Mouse (Mus musculus) ovary, postnatal 36 days (tissue): Measurements from ENCODE around the gene Plce1.

ENCODE experiments used
- DNase-seq: peaks from one replicate; pipeline ENCODE4 v3.0.0; 2022; ENCODE audit warnings: low spot score, mixed read lengths

The Plce1 gene

DNA sequence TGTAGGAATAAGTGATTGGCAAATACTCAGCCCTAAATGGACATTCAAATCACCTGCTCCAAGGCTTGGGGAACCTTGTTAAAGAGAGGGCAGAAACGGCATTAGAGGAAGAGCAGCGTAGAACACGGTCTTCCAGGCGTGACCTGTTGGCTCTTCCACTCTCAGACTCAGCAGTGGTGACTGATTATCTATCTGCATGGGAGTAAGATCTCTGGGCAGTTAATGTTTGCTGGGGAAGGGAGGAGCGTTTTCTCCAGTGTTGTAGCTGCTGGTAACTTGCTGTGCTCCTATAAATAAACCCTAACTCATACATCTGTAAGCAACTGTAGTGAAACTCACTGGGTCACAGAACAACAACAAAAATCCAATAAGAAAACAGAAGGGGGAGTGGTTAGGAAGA lies 108.6 kb downstream of the Plce1 start:
- no peak for DNase-seq

DNA sequence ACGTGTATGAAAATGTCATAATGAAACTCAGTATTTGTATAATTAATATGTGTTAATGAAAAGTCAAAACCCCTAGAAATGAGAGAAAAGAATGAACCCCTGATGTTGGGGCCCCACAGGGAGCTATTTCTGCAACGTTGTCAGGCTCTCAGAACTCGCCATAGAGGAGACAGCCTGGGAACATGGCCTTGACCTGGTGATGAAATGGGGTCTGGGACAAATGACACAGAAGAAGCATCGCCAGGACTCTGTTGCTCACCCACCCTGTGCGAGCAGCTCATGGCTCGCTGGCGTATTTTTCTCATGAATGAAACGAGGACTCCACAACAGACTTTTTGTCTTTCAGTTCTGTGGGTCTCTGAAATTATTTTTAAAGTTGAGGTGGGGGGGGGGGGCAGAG lies 109.0 kb downstream of the Plce1 start:
- DNase-seq: no peak

DNA sequence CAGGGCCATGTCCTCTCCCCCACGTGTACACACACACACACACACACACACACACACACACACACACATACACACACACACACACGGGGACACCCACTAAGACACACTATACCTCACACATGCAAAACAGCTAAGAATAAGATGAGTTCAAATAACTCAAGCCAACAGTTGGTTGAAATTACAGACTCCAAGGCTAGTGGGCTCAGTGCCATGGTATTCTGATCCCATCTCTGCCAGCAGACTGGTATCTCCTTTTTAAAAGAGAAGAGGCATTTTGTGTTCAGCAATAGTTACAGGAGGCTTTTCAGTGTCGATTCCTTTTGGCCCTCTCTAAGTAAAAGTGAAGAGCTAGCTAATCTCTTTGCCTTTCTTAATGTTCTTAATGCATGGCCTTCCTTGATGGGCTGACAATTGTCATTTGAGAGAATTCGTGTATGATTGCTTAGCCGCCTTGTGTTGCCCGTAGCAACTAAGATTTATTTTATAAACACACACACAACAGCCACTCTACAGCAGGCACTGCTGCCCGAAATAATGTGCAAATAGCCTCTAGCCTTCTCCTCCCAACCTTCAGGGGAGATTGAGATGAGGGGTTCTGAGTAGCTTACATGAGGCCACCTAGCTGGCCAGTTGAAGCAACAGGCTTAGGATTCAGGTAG lies 111.8 kb downstream of the Plce1 start:
- no peak for DNase-seq

DNA sequence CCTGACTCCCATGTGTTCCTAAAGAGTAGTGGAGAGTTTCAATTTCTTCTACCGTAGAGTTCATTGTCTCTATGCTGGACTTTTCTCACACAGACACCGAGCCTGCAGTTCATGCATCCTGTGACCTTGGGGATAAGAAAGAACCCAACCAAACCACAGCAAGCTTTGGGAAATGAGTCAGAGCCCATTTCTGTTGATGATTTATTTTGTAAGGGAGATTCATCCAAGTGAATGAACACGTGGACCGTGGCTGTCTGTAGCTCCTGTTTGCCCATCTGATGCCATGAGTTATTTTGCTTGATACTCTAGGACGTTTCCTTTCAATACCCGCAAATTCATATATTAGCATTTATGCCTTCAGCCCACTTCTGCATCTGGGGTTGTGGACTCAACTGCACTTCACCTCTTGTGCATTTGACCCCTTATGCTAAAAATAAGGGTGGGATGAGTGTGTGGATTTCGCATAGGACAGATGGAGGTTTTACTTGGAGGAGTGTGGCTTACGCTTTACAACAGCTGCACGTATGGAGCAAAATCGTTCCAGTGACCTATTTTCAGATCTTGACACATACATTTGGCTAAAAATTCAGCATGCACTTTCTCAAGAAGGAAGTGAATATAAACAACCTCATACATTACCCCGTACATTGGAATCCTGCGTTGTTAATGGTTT lies 112.5 kb downstream of the Plce1 start:
- no peak for DNase-seq

DNA sequence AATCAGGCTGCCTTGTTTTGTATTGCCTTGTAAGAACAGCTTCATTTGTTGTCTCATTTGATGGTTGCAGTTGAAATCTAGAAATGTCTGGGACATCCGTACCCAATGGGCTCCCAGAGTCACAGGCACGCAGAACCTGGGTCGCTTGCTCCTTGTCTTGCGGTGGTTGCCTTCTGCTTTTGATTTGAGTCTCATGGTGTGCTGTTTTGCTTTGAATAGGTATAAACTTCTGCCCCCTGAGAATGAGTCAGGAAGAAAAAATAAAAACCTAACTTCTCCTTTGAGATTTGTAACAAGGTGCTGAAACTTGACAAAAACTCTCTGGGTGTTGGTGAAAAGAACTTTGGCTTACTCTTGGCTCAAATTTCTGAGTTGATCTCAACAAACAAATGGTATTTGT lies 115.2 kb downstream of the Plce1 start:
- no peak for DNase-seq

DNA sequence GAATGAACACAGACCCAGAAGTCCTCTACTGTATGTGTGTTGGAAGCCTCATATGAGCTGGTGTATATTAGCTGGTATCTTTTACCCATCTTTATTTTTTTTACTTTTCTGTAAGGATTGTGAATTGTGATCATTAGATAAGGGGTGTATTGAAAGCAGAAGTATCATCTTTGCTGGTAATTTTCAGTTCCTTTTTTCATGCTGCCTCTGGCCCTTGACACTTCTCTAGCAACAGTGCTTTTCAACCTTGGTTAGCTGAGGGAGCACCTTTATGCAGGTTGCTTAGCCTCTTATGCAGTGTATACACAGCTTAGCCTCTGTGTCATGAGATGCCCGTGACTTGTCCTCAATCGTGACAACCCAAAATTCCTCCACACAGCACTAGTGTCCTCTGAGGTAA lies 116.5 kb downstream of the Plce1 start:
- no peak for DNase-seq

DNA sequence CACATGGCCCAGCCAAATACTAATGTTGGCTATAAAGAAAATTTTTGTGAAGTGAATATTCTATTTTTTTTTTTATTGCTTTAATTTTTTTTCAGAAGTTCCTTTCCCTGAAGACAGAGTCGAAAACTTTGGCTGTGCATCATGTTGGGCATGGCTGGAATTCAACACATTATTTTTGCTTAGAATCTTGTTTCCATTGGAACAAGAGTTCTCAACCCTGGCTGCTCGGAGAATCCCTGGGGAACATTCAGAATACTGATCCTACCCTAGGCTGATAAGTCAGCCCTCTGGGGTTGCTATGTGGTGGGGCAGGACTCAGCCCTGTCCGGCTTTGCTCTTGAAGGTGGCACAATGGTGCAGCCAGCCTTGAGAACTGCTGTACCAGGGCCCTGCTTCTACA lies 118.1 kb downstream of the Plce1 start:
- DNase-seq: no peak

DNA sequence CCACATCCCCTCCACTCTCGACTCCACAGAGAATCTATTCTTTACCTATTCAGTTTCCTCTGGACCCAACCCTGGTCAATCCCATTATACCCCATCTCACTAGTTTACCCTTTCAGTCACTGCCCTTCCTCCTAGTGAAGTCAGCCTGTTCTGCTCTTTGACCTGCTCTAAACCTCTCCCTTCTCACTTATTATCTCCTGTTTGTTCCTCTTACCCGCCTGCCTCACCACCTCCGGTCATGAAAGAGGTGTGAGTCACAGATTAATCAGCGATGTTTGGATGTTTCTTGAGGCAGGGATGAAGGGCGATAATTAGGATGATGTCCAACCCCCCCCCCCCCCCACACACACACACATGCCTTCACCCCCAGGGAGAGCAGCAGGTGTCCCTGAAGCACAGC lies 120.2 kb downstream of the Plce1 start:
- no peak for DNase-seq

DNA sequence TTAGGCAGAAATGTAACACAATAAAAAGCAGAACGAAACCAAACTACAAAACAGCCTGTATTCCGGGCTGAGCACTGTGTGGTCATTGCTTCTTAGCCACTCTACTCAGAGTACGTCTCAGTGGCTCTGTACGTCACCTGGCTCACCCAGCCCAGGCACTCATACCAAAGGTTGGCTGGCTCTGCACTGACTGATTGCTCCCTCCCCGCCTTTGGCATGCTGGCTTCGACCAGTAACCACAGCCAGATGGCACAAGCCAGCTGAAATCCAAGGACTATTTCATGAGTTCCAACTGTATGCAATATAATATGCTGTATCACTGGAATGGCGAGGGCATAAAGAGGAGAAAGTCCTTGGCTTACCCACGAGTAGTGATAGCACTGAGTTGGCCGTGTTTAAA lies 121.9 kb downstream of the Plce1 start:
- peak; percentile 14 for DNase-seq

DNA sequence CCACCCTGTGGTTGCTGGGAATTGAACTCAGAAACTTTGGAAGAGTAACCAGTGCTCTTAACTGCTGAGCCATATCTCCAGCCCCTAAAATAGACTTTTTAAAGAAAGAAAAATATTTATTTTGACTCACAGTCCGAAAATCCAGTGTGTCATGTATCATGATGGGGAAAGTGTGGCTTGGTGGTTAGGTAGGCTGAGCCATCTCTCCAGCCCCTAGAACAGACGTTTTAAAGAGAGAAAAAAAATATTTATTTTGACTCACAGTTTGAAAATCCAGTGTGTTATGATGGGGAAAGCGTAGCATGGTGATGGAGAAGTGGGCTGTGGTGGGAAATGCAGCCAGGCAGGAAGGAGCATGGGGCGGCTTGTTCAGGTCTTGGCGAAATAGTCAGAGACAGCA lies 126.3 kb downstream of the Plce1 start:
- no peak for DNase-seq

DNA sequence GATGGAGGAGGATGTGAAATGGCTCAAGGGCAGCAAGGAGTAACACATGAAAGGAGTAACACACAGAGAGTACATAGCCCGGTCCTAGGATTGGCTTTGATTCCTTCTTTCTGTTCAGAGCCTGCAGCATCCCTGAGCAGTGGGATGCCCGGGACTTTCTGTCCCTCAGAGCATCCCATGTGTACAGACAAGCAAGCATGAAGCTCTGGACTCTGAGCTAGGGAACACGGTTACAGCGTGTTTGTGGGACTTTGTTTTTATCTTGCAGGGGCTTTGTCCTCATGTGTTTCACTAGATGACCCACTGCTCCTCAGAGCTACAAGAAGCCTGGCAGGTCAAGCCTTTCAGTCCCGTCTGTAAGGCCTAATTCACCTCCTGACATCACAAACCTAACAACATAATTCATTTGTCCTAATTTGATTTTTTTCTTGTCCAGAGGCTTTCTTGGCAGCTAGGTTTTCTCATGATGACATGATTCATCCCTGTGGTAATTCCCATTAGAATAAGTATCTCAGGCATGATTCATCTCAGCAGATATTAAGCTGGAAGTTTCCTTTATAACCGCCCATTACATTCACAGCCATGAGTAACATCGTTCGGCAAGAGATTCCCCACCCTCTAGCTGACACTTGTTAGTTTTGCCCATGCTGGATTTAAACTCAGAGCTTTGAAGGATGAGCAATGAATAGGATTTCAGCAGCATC lies 128.2 kb downstream of the Plce1 start:
- no peak for DNase-seq

DNA sequence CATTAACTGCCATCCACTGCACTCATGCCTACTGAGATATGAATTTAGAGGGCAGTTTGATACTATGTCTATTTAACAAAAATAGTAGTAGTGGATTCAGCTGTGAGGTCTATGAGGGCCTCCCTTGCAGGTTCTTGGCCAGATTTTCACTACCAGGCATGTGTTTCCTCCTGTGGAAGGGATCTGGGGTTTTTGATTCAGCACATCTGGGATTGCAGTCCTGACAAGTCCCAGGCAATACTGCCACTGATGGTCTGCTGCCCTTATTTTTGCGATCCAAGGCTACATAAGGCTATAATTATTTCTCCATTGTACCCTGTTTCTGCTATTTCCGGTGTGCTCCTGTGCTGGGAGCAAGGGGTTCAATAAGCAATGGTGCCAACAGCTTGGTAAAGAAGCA lies 129.4 kb downstream of the Plce1 start:
- no peak for DNase-seq

DNA sequence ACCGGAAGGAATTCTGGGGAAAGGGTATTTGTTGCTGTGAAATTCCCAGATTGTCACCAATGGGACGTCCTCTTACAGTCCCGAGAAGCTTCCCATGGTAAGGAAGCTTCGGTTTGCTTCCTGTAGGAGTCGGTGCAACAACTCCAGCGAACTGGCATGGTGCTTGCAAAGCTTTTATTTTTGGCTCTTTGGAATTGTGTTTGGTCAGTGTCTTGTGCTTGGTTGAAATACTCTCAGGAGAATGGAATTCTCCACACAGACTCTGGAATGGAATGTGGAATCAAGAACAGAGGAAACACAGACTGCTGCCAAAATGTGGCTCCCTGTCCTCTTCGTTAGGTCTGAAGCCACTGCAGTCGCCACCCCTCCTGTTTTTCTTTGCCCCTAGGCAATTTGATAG lies 129.9 kb downstream of the Plce1 start:
- DNase-seq: no peak

DNA sequence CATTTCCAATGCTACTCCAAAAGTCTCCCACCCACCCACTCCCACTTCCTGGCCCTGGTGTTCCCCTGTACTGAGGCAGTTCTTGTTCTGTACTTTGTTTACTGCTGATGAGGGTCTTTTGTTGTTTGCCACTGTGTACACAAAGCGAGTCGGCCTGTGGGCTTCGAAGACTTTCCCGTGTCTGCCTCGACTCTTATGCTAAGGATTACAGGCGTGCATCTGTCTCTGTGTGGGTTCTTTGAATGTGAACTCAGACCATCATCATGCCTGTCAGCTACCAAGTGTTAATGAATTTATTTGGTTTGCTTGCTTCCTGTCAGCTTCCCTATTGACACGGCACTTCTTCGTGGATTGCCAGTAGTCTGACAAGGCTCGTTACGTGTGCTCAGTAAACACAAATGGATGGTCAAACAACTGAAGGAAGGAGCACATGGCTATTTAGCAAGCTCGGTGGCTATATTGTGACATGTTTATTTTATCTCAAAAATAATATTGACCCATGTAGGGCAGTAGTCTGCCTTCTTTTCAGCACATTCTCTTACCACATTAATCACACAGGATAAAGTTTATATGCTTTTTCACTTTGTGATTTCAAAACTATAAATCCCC lies 133.3 kb downstream of the Plce1 start:
- DNase-seq: no peak

DNA sequence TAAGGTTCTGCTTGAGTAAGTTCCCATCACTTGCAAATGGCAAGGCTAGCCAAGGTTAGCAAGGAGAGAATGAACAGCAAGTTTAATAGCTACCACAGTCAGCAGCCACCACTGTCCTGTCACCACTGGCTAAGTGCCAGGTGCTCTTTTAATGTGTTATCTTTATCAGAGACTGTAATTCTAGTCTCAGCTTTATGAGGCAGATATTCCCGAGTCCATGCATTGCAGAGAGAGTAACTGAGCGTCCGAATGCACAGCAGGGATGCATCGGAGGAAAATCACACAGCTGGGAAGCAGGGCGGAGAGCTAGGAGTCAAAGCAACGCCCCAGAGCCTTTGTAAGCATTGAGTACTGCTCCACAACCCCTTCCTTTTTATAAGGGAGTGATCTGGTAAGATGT lies 134.4 kb downstream of the Plce1 start:
- no peak for DNase-seq

DNA sequence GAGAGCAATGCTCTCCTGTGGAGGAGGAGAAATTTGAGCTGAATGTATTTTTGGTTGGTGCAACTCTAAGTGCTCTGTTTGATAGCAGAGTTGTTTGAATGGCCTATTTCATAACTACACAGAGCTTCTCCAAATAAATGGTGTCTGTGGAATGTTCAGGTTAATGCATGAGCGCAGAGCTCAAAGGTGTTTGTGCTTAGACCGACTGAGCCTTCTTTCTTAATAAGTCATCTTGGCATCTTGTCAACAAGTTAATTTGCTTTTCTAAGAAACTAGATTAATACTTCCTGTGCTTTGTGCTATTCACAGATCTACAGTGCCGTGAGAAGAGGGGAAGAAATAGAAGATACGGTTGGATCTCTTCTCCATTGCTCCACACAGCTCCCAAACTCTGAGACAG lies 139.2 kb downstream of the Plce1 start:
- no peak for DNase-seq

DNA sequence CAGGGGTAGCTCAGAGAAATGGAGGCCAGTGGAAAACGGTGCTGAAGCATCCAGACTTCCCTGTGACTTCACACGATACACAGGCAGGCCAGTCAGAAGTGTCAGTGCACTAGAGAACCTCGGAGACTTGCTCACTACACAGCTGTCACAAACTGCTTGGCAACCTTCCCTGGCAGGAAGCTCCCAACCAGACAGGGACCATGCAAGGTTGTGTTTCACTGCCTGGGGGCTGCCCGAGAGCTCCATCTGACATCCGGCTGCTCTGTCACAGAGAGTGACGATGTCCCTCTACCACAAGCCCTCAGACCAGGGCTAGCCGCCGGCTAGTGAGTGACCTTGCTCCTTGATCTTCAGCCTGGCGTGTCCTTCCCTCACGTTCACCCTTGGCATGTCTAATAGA lies 140.6 kb downstream of the Plce1 start:
- DNase-seq: no peak

DNA sequence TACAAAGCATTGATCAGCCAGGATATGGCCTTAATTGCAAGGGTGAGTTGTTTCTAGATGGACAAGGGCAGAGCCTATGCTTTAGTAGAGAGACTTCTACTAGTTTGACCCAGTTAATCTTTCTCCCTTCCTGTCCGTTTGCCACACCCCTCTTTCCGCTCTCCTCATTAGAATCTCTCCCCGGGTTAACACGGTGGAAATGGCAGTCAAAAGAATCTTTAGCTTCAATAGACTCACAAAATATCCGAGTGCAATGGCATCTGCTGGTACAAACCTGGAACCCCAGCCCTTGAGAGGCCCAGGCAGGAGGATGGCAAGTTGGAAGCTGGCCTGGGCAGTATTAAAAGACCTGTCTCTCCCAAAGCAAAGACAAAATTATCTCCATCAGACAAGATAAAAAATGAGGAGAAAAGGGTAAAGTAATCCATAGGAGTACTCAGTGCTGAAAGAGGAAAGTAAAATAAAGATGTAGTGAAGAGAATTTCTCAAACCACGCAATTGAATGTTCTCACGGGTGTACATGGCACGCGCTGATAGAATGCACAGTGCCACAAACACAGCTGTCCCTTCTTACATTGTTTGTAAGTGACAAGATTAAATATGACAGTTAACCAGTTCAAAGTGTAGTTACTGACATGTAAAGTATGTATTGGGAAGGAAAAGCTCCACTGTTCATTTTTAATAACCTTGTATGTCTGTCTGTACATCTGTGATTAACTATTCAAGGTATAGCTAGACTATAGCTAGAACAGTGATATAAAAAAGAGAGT lies 145.5 kb downstream of the Plce1 start:
- DNase-seq: no peak

DNA sequence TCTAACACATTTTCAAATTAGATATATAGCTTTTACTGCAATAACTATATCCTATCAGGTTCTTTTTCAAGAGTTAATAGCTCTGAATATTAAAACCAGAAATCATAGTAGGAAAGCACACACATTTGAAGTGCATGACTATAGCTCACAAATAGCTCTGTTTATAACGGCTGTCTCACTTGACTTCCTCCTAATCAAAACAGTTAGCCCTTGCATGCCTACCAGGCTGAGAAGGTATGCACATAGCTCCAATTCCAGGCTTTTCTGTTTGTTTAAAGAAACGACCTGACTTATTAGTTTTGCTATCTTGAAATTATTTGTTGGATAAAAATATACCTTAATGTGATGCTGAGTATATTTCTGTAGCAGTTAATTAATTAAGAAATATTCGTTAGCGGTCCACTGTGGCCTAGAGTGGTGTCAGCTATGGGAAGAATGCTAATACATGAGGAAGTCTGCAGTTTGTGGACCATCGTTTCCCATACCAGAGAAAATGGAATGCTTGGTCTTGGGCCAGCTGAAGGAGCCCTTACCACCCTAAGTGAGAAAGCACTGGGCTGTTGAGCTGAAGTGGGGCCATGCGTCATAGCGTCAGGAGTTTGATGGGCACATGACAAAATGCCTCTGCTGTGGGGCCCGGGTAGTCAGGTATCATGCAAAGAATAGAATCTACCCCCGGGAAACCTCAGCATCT lies 146.3 kb downstream of the Plce1 start:
- DNase-seq: no peak

DNA sequence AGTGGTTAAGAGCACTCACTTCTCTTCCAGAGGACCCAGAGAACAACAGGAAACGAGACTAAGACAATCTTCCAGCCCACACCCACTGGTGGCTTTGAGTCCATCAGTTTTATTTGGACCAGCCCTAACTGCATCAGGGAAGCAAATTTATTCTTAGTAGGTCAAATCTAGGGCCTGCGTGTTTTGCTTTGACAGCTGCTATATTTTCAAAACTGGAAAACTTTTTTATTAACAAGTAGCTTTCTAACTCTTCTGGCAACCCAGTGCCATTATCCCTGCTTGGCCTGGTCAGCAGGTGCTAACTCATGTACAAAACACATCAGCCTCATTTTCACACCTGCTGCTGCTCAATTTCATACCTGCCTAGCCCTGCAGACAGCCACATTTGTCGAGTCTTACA lies 151.3 kb downstream of the Plce1 start:
- DNase-seq: no peak

DNA sequence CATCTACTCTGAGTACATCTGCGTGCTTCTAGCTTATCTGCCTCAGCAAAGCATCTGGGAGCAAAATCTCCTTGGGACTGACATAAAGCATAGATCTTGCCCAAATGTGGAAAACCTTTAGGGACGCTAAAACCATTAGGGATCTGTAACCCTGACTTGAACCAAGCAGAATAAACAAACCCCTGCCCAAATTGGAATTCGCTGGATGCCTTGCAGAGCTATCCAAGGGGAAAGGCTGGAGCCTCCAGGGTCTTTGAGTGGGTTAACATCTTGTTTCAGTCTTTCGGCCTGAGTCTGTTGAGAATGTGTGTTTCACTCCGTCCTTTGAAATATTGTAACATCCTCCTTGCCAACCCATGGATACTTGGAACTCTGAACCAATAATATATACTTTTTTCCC lies 152.4 kb downstream of the Plce1 start:
- DNase-seq: no peak

DNA sequence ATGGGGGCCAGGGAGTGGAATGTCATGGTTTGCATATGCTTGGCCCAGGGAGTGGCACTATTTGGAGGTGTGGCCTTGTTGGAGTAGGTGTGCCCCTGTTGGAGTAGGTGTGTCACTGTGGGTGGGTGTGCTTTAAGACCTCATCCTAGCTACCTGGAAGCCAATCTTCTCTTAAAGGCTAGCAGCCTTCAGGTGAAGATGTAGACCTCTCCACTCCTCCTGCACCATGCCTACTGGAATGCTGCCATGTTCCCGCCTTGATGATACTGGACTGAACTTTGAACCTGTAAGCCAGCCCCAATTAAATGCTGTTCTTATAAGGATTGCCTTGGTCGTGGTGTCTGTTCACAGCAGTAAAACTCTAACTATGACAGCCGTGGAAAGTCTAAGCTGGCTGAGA lies 158.1 kb downstream of the Plce1 start:
- DNase-seq: no peak
